Mouse (Mus musculus) embryonic facial prominence, embryonic 14.5 days (tissue): ENCODE measurements around the gene Ms4a10. TPM values are rescaled to one million over a fixed set of nuclear protein-coding genes. Genes with fewer than 3 reads are reported as not detected.
A peak's percentile ranks its signal among the peaks of the same experiment; 100 is the strongest.

ENCODE experiments used
- ATAC-seq: fragments of 200-750 bp; cut with Nextera tagmentation; 2 replicates; pipeline ENCODE4 v1.8.0; 2017; ENCODE audit warnings: low read depth, moderate number of reproducible peaks, moderate TSS enrichment
- DNase-seq: peaks from one replicate; pipeline ENCODE4 v3.0.0-alpha.2; 2015; ENCODE audit warnings: low spot score
- H3K27ac ChIP-seq: fragments of 300-500 bp; sonication (generic); replicated peaks from 2 replicates; pipeline ENCODE4 v1.5.1; 2014; ENCODE audit warnings: low read depth, mild to moderate bottlenecking, low read length, moderate library complexity
- H3K27me3 ChIP-seq: fragments of 300-500 bp; sonication (generic); replicated peaks from 2 replicates; pipeline ENCODE4 v1.6.1; 2014; ENCODE audit warnings: low read length; ENCODE audit not compliant: control insufficient read depth, insufficient read depth
- H3K36me3 ChIP-seq: fragments of 300-500 bp; sonication (generic); 2 replicates; pipeline ENCODE4 v1.6.1; 2014; ENCODE audit warnings: low read length, mixed read lengths; ENCODE audit not compliant: control insufficient read depth, insufficient read depth
- H3K4me1 ChIP-seq: fragments of 300-500 bp; sonication (generic); 2 replicates; pipeline ENCODE4 v1.6.1; 2014; ENCODE audit warnings: antibody characterized with exemption, low read length; ENCODE audit not compliant: control insufficient read depth, insufficient read depth
- H3K4me2 ChIP-seq: fragments of 300-500 bp; sonication (generic); 2 replicates; pipeline ENCODE4 v1.6.1; 2014; ENCODE audit warnings: low read depth, mild to moderate bottlenecking, low read length, moderate library complexity, mixed read lengths
- H3K4me3 ChIP-seq: fragments of 300-500 bp; sonication (generic); 2 replicates; pipeline ENCODE4 v1.5.1; 2014; ENCODE audit warnings: low read depth, mild to moderate bottlenecking, low read length
- H3K9ac ChIP-seq: fragments of 300-500 bp; sonication (generic); 2 replicates; pipeline ENCODE4 v1.6.1; 2014; ENCODE audit warnings: low read depth, mild to moderate bottlenecking, low read length, moderate library complexity, mixed read lengths
- H3K9me3 ChIP-seq: fragments of 300-500 bp; sonication (generic); 2 replicates; pipeline ENCODE4 v1.6.1; 2016; ENCODE audit warnings: low read length; ENCODE audit not compliant: control insufficient read depth
- WGBS: fragments of 180-500 bp; shearing (Covaris S2); extraction: QIAGEN DNeasy Blood & Tissue Kit; methylation state at CpG from one replicate; pipeline ENCODE4 v1.1.7; 2014; 5-methylcytosine and 5-hydroxymethylcytosine counted together
- polyA plus RNA-seq: library from polyadenylated mRNA; unstranded; fragments of >200 nt; fragmentation: Nextera tagmentation; extraction: Ambion mirVana; gene quantifications from 2 replicates; pipeline ENCODE4 v1.2.1, GENCODE M21; 2014

Gene Ms4a10
- polyA plus RNA-seq, 1 experiment from 2014 or later, result 0.53 TPM

DNA sequence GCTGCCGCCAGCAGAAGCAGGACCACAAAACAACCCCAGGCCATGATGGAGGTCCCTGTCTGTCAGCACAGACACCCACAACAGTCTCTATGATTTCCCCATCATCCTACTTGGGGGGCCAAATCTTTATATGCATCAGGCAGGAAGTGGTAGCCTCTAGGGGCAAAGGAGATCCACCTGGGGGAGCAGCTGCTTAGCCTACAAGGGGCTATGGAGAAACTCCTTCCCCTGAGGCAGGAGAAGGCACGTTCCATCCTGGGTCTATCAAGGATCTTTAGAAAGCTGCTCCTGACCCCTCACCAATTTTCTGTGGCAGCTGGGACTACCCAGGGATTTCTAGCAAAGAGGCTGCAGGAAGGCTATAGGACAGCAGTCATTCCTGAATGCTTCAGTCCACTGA, 53.9 kb downstream of the Ms4a10 start, which contains the start of gene Zp1:
Gene Zp1, minus strand, starts transcription at position 101 of the 400 bp plus-strand sequence.
- Histone ChIP-seq H3K4me3 (no peak within 1 kb of the TSS), H3K4me1 (no peaks in the 10 kb centered on the region), H3K27ac (no peak within 1 kb of the TSS), H3K9me3 (no peaks in the 10 kb centered on the region), H3K9ac (no peak within 1 kb of the TSS), H3K36me3 (no peaks in the 10 kb centered on the region), H3K27me3 (no peaks in the 10 kb centered on the region), H3K4me2 (no peak within 1 kb of the TSS)
- no peak for DNase-seq
- WGBS, result 33% methylated on average over 1 of the region's 2 CpGs
- no peak for ATAC-seq

DNA sequence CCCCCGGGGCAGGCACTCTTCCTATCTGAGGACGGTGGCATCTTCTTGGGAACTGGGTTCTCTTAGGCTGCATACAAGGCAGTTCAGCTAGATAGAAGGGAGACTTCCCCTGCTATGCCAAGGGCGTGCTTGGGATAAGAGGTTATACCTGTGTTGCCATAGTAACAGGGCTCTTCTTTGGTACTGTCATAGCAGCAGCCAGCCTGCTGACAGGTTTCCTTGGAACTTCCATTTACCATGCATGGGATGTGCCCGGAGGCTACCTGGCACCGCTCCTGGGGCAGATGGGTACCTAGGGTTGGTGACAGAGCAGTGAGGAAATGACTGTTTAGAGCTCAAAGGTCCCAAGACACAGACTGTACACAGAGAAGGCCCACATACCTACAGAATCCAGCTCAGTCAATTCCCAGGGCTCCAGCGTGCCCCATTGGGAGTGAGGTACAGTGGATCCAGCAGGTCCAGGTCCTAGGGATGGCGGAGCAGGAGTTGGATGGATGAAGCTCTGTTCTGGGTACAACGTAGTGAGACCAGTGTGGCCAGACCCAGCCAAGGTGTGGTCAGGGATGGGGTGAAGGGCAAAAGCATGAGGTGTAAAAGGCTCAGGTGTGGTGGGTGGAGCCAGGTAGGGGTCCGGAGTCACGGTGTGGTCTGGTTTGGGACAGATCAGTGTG, 56.0 kb downstream of the Ms4a10 start:
- WGBS, result 84% methylated on average over 10 of the region's 10 CpGs

DNA sequence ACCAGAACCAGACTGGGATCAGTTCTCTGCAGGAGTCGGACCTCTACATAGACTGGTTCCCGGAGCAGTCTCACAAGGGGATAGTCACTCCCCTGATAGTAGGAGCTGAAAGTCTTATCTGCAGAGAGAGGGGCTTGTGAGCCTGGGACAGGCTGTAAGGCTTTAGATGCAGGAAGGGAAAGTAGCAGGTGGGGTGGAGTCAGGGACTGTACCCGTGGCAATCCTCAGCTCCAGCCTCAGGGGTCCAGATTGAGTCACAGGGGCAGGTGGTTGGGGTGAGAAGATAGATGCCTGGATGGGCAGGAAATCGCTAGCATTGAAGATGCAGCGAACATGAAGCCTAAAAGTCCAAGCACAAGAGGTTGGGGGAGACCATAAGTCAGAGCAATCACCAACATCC, 58.0 kb downstream of the Ms4a10 start:
- H3K36me3 ChIP-seq, result no peaks in the 10 kb centered on the region
- 61% methylated on average over 5 of the region's 5 CpGs for WGBS
- no peak overlapping the region for H3K4me2 ChIP-seq
- H3K4me3 ChIP-seq, result no peak overlapping the region
- DNase-seq (no peak), ATAC-seq (no peak)
- H3K27ac ChIP-seq, result no peak overlapping the region
- no peaks in the 10 kb centered on the region for H3K27me3 ChIP-seq
- H3K4me1 ChIP-seq, result no peaks in the 10 kb centered on the region
- no peaks in the 10 kb centered on the region for H3K9me3 ChIP-seq
- no peak overlapping the region for H3K9ac ChIP-seq

More for the DNA sequence above, 56.0 kb downstream of the Ms4a10 start:
- no peak overlapping the region for H3K4me2 ChIP-seq
- no peak overlapping the region for H3K9ac ChIP-seq
- no peaks in the 10 kb centered on the region for H3K36me3 ChIP-seq
- no peak overlapping the region for H3K4me3 ChIP-seq
- H3K27ac ChIP-seq, result no peak overlapping the region
- ATAC-seq (no peak), DNase-seq (no peak)
- no peaks in the 10 kb centered on the region for H3K4me1 ChIP-seq
- H3K27me3 ChIP-seq, result no peaks in the 10 kb centered on the region
- no peaks in the 10 kb centered on the region for H3K9me3 ChIP-seq

DNA sequence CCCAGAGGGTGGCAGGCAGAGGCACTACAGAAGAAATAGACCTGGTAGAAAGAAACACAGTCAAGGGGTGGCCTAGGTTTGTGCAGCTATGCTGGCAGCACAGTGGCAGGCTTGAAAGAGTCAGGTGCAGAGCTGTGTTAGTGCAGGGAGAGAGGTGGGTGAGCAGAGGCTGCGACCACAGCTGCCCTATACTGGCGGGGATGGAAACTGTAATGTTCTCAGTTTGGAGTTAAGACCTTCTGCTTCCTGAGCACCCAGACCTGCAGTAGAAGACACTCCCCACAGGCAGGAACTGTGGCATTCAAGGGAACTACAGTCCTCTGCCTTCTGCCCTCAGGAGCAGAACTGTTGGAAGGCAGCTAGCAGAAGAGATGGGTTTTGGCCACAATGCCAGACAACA, 59.6 kb downstream of the Ms4a10 start:
- no peaks in the 10 kb centered on the region for H3K36me3 ChIP-seq
- no peak overlapping the region for H3K9ac ChIP-seq
- H3K4me1 ChIP-seq, result no peaks in the 10 kb centered on the region
- H3K27ac ChIP-seq, result no peak overlapping the region
- no peak overlapping the region for H3K4me3 ChIP-seq
- H3K27me3 ChIP-seq, result no peaks in the 10 kb centered on the region
- ATAC-seq (no peak), DNase-seq (no peak)
- WGBS, result 84% methylated on average over 2 of the region's 2 CpGs
- H3K4me2 ChIP-seq, result no peak overlapping the region
- H3K9me3 ChIP-seq, result no peaks in the 10 kb centered on the region

DNA sequence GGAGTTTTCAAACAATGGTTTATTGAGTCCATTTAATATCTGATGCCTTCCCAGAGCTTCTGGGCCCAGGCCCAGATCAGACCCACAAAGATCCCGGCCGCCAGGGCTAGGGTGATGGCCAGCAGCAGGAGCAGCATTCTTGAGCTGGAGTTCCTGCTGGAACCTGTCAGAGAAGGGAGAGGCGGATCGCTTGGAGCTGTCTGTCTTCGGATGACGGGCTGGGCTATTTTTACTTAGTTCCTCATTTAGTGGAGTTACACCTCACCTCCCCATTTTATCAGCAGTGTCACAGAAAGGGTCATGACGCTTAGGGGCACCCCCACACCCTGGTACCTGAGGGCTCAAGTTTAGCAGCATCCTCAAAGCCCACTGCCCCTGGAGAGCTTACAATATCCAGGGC, 60.2 kb downstream of the Ms4a10 start:
- Histone ChIP-seq H3K4me3 (no peak overlapping the region), H3K9ac (no peak overlapping the region), H3K9me3 (no peaks in the 10 kb centered on the region), H3K27me3 (no peaks in the 10 kb centered on the region), H3K4me2 (no peak overlapping the region), H3K27ac (no peak overlapping the region), H3K4me1 (no peaks in the 10 kb centered on the region), H3K36me3 (no peaks in the 10 kb centered on the region)
- 51% methylated on average over 7 of the region's 7 CpGs for WGBS
- DNase-seq (peak; percentile 21), ATAC-seq (no peak)

Other genes with a start within 250 kb of the Ms4a10 start
- 0.58 and 0.78 TPM in 2 replicates for gene Cd5, start 235.7 kb downstream of the Ms4a10 start, polyA plus RNA-seq
- gene Cd6, start 144.6 kb downstream of the Ms4a10 start, polyA plus RNA-seq, result 0.07 TPM in 1 of 2 replicates, not detected in the other
- 0.84 and 1.3 TPM in 2 replicates for gene Slc15a3, start 134.9 kb downstream of the Ms4a10 start, polyA plus RNA-seq
- 58.5 and 67.8 TPM in 2 replicates for gene Tmem132a, start 104.7 kb downstream of the Ms4a10 start, polyA plus RNA-seq
- 131 and 137 TPM in 2 replicates for gene Tmem109, start 92.7 kb downstream of the Ms4a10 start, polyA plus RNA-seq
- 41.9 and 46.1 TPM in 2 replicates for gene Prpf19, start 79.4 kb downstream of the Ms4a10 start, polyA plus RNA-seq
- gene Zp1, start 54.0 kb downstream of the Ms4a10 start, polyA plus RNA-seq, result 0.17 TPM in 1 of 2 replicates, not detected in the other
- 0.08 and 0.20 TPM in 2 replicates for gene Ptgdr2, start 37.5 kb downstream of the Ms4a10 start, polyA plus RNA-seq
- 22.4 and 25.2 TPM in 2 replicates for gene Ccdc86, start 25.4 kb downstream of the Ms4a10 start, polyA plus RNA-seq
- gene Ms4a15, start 18.6 kb upstream of the Ms4a10 start, polyA plus RNA-seq, result not detected in 2 replicates
- not detected in 2 replicates for gene Ms4a18, start 43.4 kb upstream of the Ms4a10 start, polyA plus RNA-seq
- not detected in 2 replicates for gene Ms4a8a, start 106.4 kb upstream of the Ms4a10 start, polyA plus RNA-seq
- not detected in 2 replicates for gene 1700017D01Rik, start 156.2 kb upstream of the Ms4a10 start, polyA plus RNA-seq
- gene 1700025F22Rik, start 190.7 kb upstream of the Ms4a10 start, polyA plus RNA-seq, result not detected in 2 replicates
- not detected in 2 replicates for gene Ms4a13, start 222.1 kb upstream of the Ms4a10 start, polyA plus RNA-seq